Mouse (Mus musculus) thymus, adult 2 months (tissue): Measurements from ENCODE around the gene Pcgf2. TPM values are rescaled to one million over a fixed set of nuclear protein-coding genes. Genes with fewer than 3 reads are reported as not detected.

Experiments
- DNase-seq: peaks from one replicate; pipeline ENCODE4 v3.0.0; 2021
- H3K27ac ChIP-seq: fragments of 200-500 bp; 2 replicates; pipeline ENCODE4 v1.5.1; 2012; ENCODE audit warnings: low read length, control low read depth; ENCODE audit not compliant: control insufficient read depth, insufficient read depth
- H3K27me3 ChIP-seq: fragments of 200-500 bp; 2 replicates; pipeline ENCODE4 v1.6.1; 2012; ENCODE audit warnings: mild to moderate bottlenecking, low read length, moderate library complexity, mixed read lengths; ENCODE audit not compliant: control insufficient read depth, insufficient read depth
- H3K36me3 ChIP-seq: fragments of 200-500 bp; 2 replicates; pipeline ENCODE4 v1.6.1; 2012; ENCODE audit warnings: mild to moderate bottlenecking, low read length, moderate library complexity; ENCODE audit not compliant: control insufficient read depth, insufficient read depth
- H3K4me1 ChIP-seq: fragments of 200-500 bp; replicated peaks from 2 replicates; pipeline ENCODE4 v1.6.1; 2012; ENCODE audit warnings: low read length; ENCODE audit not compliant: control insufficient read depth, insufficient read depth
- H3K4me3 ChIP-seq: fragments of 200-500 bp; 2 replicates; pipeline ENCODE4 v1.5.1; 2012; ENCODE audit warnings: mild to moderate bottlenecking, low read length, control low read depth, moderate library complexity; ENCODE audit not compliant: control insufficient read depth, insufficient read depth
- CTCF ChIP-seq: fragments of 200-500 bp; IDR thresholded peaks from 2 replicates; pipeline ENCODE4 v1.5.1; 2012; ENCODE audit warnings: mild to moderate bottlenecking, control low read depth, low read length, moderate library complexity, borderline replicate concordance; ENCODE audit not compliant: control insufficient read depth, poor library complexity, insufficient read depth; ENCODE audit errors: extremely low read depth
- POLR2A ChIP-seq: fragments of 200-500 bp; IDR thresholded peaks from 2 replicates; pipeline ENCODE4 v1.6.1; 2012; ENCODE audit warnings: mild to moderate bottlenecking, low read length, control low read depth, moderate library complexity; ENCODE audit not compliant: control insufficient read depth, poor library complexity, insufficient read depth; ENCODE audit errors: extremely low read depth
- WGBS: fragments of 180-500 bp; shearing (Covaris S2); methylation state at CpG from one replicate; pipeline ENCODE4 v1.1.7; 2018; 5-methylcytosine and 5-hydroxymethylcytosine counted together
- polyA plus RNA-seq: library from polyadenylated mRNA; depleted of rRNA; stranded (reverse); fragments of >200 nt; gene quantifications from 2 replicates; pipeline ENCODE4 v1.2.3, GENCODE M21; 2012

The Pcgf2 gene
- polyA plus RNA-seq, 1 experiment, result 28.2 TPM

GRCm38 (mm10) chr11:97677842-97678241 is 22.5 kb downstream of the Pcgf2 start:
- Histone ChIP-seq H3K36me3 (peaks cover 35% of the 10 kb centered on the region), H3K27ac (no peak overlapping the region), H3K27me3 (no peaks in the 10 kb centered on the region), H3K4me1 (no peaks in the 10 kb centered on the region), H3K4me3 (no peak overlapping the region)
- no peak for DNase-seq
- WGBS, result 96% methylated on average over 8 of the region's 8 CpGs
- TF ChIP-seq CTCF (no peak), POLR2A (no peak)

GRCm38 (mm10) chr11:97677381-97677780 is 22.9 kb downstream of the Pcgf2 start:
- Histone ChIP-seq H3K4me3 (no peak overlapping the region), H3K4me1 (no peaks in the 10 kb centered on the region), H3K27ac (no peak overlapping the region), H3K36me3 (peaks cover 35% of the 10 kb centered on the region), H3K27me3 (no peaks in the 10 kb centered on the region)
- DNase-seq, result no peak
- TF ChIP-seq CTCF, result no peak
- TF ChIP-seq POLR2A, result no peak
- WGBS, result 96% methylated on average over 15 of the region's 15 CpGs

GRCm38 (mm10) chr11:97676050-97676754 is 24.1 kb downstream of the Pcgf2 start:
- no peak for TF ChIP-seq POLR2A
- TF ChIP-seq CTCF, result no peak
- Histone ChIP-seq H3K4me1 (no peaks in the 10 kb centered on the region), H3K4me3 (no peak overlapping the region), H3K27ac (no peak overlapping the region), H3K27me3 (no peaks in the 10 kb centered on the region), H3K36me3 (peaks cover 31% of the 10 kb centered on the region)
- WGBS, result 97% methylated on average over 15 of the region's 15 CpGs
- no peak for DNase-seq

GRCm38 (mm10) chr11:97673148-97673547 is 27.1 kb downstream of the Pcgf2 start:
- 97% methylated on average over 11 of the region's 11 CpGs for WGBS
- Histone ChIP-seq H3K27me3 (no peaks in the 10 kb centered on the region), H3K4me3 (no peak overlapping the region), H3K4me1 (no peaks in the 10 kb centered on the region), H3K36me3 (peaks cover 34% of the 10 kb centered on the region), H3K27ac (no peak overlapping the region)
- no peak for TF ChIP-seq CTCF
- no peak for DNase-seq

GRCm38 (mm10) chr11:97671177-97671527 is 29.1 kb downstream of the Pcgf2 start:
- DNase-seq, result no peak
- Histone ChIP-seq H3K27me3 (no peaks in the 10 kb centered on the region), H3K4me1 (no peaks in the 10 kb centered on the region), H3K27ac (no peak overlapping the region), H3K36me3 (peaks cover 30% of the 10 kb centered on the region), H3K4me3 (no peak overlapping the region)
- WGBS, result 83% methylated on average over 2 of the region's 2 CpGs
- TF ChIP-seq CTCF, result no peak
- TF ChIP-seq POLR2A, result no peak

GRCm38 (mm10) chr11:97670234-97671176 is 29.8 kb downstream of the Pcgf2 start:
- TF ChIP-seq POLR2A (no peak), CTCF (no peak)
- no peaks in the 10 kb centered on the region for H3K27me3 ChIP-seq
- H3K4me1 ChIP-seq, result 0 out of 2 replicates have a peak, but pooled peaks cover 2% of the 10 kb centered on the region
- no peak for DNase-seq
- H3K4me3 ChIP-seq, result no peak overlapping the region
- peaks cover 30% of the 10 kb centered on the region for H3K36me3 ChIP-seq
- no peak overlapping the region for H3K27ac ChIP-seq
- WGBS, result 96% methylated on average over 13 of the region's 13 CpGs

GRCm38 (mm10) chr11:97669829-97670228 is 30.5 kb downstream of the Pcgf2 start:
- Histone ChIP-seq H3K27me3 (no peaks in the 10 kb centered on the region), H3K4me1 (peaks cover 9% of the 10 kb centered on the region), H3K27ac (no peak overlapping the region), H3K36me3 (peaks cover 23% of the 10 kb centered on the region), H3K4me3 (no peak overlapping the region)
- no peak for DNase-seq
- no peak for TF ChIP-seq POLR2A
- TF ChIP-seq CTCF, result no peak
- 83% methylated on average over 6 of the region's 6 CpGs for WGBS
